ENCODE assay signal across 32 mouse cellular contexts in genomic region chr7:113518419-113518818, GRCm38 (mm10). TPM values are rescaled to one million over a fixed set of nuclear protein-coding genes. Genes with fewer than 3 reads are reported as not detected.
A peak's percentile ranks its signal among the peaks of the same experiment; 100 is the strongest.
DNase-seq lines count a peak whose midpoint lies in the region; TF ChIP-seq lines count a peak whose summit lies in the region.
"Had no signal": no experiment of that assay in that cellular context is flagged by ENCODE, and none has a peak within 500 bp of the region (broad histone marks: within the 10 kb centered on the region; RNA-seq: fewer than 3 reads in every experiment).

No protein-coding gene starts in this region.

- no peaks in the 10 kb centered on the region for H3K9me3 ChIP-seq in ES-E14 (ENCODE audit: control insufficient read depth, insufficient read depth, low read depth, low read length)
- H3K9me3 ChIP-seq: embryonic facial prominence, embryonic 13.5 days; forebrain, embryonic 10.5 days; forebrain, embryonic 15.5 days; heart, embryonic 13.5 days; hindbrain, embryonic 10.5 days; hindbrain, embryonic 15.5 days; intestine, embryonic 15.5 days had no signal

- 42% methylated on average over 3 of the region's 3 CpGs for WGBS in lung, adult 2 months

- no peak overlapping the region for H3K27ac ChIP-seq in ES-E14 (ENCODE audit: insufficient read depth, low read depth, low read length, poor library complexity, severe bottlenecking)
- H3K27ac ChIP-seq: embryonic facial prominence, embryonic 13.5 days; forebrain, embryonic 10.5 days; forebrain, embryonic 15.5 days; heart, adult 2 months; heart, embryonic 13.5 days; hindbrain, embryonic 10.5 days; hindbrain, embryonic 15.5 days; intestine, embryonic 15.5 days; layer of hippocampus, adult 2 months; liver, embryonic 14.5 days; stomach, postnatal 0 days had no signal

- TF ChIP-seq POLR2A in lung, adult 2 months (IDR thresholded peaks at IDR 0.05; ENCODE audit: borderline replicate concordance, extremely low read depth, low read depth, low read length): no peak

- peaks cover 2 to 5% of the 10 kb centered on the region in 2 experiments; a peak in 2 of 4 replicates for H3K4me1 ChIP-seq in ES-E14 (ENCODE audit: control insufficient read depth in 2 of 2, insufficient read depth in 2 of 2, low read length in 2 of 2, poor library complexity in 1 of 2)
- H3K4me1 ChIP-seq in lung, adult 2 months (ENCODE audit: control insufficient read depth, insufficient read depth, low read length): peaks cover 2% of the 10 kb centered on the region; the same call in 1 of the 2 replicates

- TF ChIP-seq CTCF in lung, adult 2 months (IDR thresholded peaks at IDR 0.05; ENCODE audit: insufficient read depth, low read length): no peak

- no peaks in the 10 kb centered on the region for H3K36me3 ChIP-seq in ES-E14 (ENCODE audit: control insufficient read depth, insufficient read depth, low read length, poor library complexity, severe bottlenecking)
- H3K36me3 ChIP-seq in splenic B cell, adult 2 months (ENCODE audit: control insufficient read depth, insufficient read depth, low read length, poor library complexity, severe bottlenecking): no peaks in the 10 kb centered on the region
- H3K36me3 ChIP-seq: embryonic facial prominence, embryonic 13.5 days; forebrain, embryonic 10.5 days; forebrain, embryonic 15.5 days; heart, embryonic 13.5 days; hindbrain, embryonic 10.5 days; hindbrain, embryonic 15.5 days; intestine, embryonic 15.5 days had no signal

- H3K9ac ChIP-seq in ES-E14 (ENCODE audit: insufficient read depth, low read depth, low read length, poor library complexity, severe bottlenecking): no peak overlapping the region
- H3K9ac ChIP-seq: embryonic facial prominence, embryonic 13.5 days; forebrain, embryonic 15.5 days; heart, embryonic 13.5 days; hindbrain, embryonic 15.5 days; intestine, embryonic 15.5 days; liver, embryonic 14.5 days; lung, embryonic 14.5 days had no signal

- in situ Hi-C loops in ES-E14 (cut with MboI; ENCODE audit: low sequenced_read_pairs in 2 of 2, unreplicated experiment in 2 of 2): no loop called here

- DNase-seq in A20 (ENCODE audit: low read depth, low spot score): peak; percentile 79
- no peak for DNase-seq in ES-E14 (ENCODE audit: low read depth, low spot score)
- DNase-seq in induced T-regulatory cell, adult 2 months (ENCODE audit: low read depth): peak; percentile 43
- peak; percentile 57 for DNase-seq in splenic B cell, adult 2 months (ENCODE audit: low read depth, low spot score)
- no peak for DNase-seq in frontal cortex, adult 2 months (ENCODE audit: extremely low spot score in 1 of 2, low spot score in 1 of 2)
- DNase-seq in urinary bladder, postnatal 14 days (ENCODE audit: low spot score): no peak
- DNase-seq in lung, adult 2 months: no peak
- DNase-seq: cerebellum, adult 8-10 months; cerebellum, postnatal 36 days; embryo, embryonic 11 days; heart, adult 2 months; heart, postnatal 10 days; kidney, adult 2 months; kidney, postnatal 36 days; left cerebral cortex, postnatal 4 days; lung, embryonic 14.5 days; midbrain, embryonic 14.5 days; retina, postnatal 1 day; right cerebral cortex, postnatal 25 days; thymus, adult 2 months; thymus, postnatal 36 days had no signal

- no peaks in the 10 kb centered on the region for H3K27me3 ChIP-seq in splenic B cell, adult 2 months (ENCODE audit: control insufficient read depth, insufficient read depth, low read length, poor library complexity, severe bottlenecking)
- H3K27me3 ChIP-seq: embryonic facial prominence, embryonic 13.5 days; forebrain, embryonic 15.5 days; heart, embryonic 13.5 days; hindbrain, embryonic 15.5 days; intestine, embryonic 15.5 days; Patski had no signal

- H3K4me3 ChIP-seq in ES-E14 (ENCODE audit: insufficient read depth in 1 of 2, low read depth in 1 of 2, low read length in 2 of 2, poor library complexity in 1 of 2, severe bottlenecking in 1 of 2): no peak overlapping the region
- H3K4me3 ChIP-seq in lung, adult 2 months (replicated peaks; ENCODE audit: extremely low read depth, low read depth, low read length): no peak overlapping the region
- H3K4me3 ChIP-seq: embryonic facial prominence, embryonic 13.5 days; forebrain, embryonic 10.5 days; forebrain, embryonic 15.5 days; heart, adult 2 months; heart, embryonic 13.5 days; hindbrain, embryonic 10.5 days; hindbrain, embryonic 15.5 days; intestine, embryonic 15.5 days; layer of hippocampus, adult 2 months had no signal

TF ChIP-seq in ES-E14, 5 proteins besides CTCF, POLR2A, EP300 and RAD21:
- TF ChIP-seq ZC3H11A (IDR thresholded peaks at IDR 0.05; ENCODE audit: borderline replicate concordance, low read depth, low read length): no peak
- peak; percentile 72; the same call in 1 of the 2 replicates for TF ChIP-seq MAFK (IDR thresholded peaks at IDR 0.05; ENCODE audit: insufficient read depth, low read depth, low read length)

RNA-seq across cellular contexts. Expression of gene Far1, which starts 4.8 kb away (rescaled TPM):
- 45.1 and 51.1 TPM in 2 replicates for total RNA-seq in ES-E14 (2012; rRNA removed)
- polyA plus RNA-seq in frontal cortex, adult 2 months (2012; rRNA removed): 83.6 and 84.1 TPM in 2 replicates
- polyA plus RNA-seq in lung, adult 2 months (2012; rRNA removed): 7.7 and 16.9 TPM in 2 replicates

Comparison
In these comparisons a context has a peak if more than half of its experiments do, and no peak if none do; other contexts are left out.
1. DNase-seq: peak in A20 (single experiment), induced T-regulatory cell, adult 2 months (single experiment) and splenic B cell, adult 2 months (single experiment); none in ES-E14 (single experiment), frontal cortex, adult 2 months (0 of 2), urinary bladder, postnatal 14 days (single experiment) and lung, adult 2 months (single experiment).